Mouse (Mus musculus) intestine, embryonic 16.5 days (tissue): Measurements from ENCODE around the gene Tlx3. TPM values are rescaled to one million over a fixed set of nuclear protein-coding genes. Genes with fewer than 3 reads are reported as not detected.
A peak's percentile ranks its signal among the peaks of the same experiment; 100 is the strongest.

Experiments
- ATAC-seq: fragments of 200-750 bp; cut with Nextera tagmentation; 2 replicates; pipeline ENCODE4 v1.8.0; 2017; ENCODE audit warnings: moderate TSS enrichment, moderate library complexity
- H3K27ac ChIP-seq: fragments of 300-500 bp; sonication (generic); 2 replicates; pipeline ENCODE4 v1.5.1; 2014; ENCODE audit warnings: mild to moderate bottlenecking, low read length
- H3K27me3 ChIP-seq: fragments of 300-500 bp; sonication (generic); replicated peaks from 2 replicates; pipeline ENCODE4 v1.6.1; 2014; ENCODE audit warnings: low read length, control low read depth, mixed read lengths; ENCODE audit not compliant: control insufficient read depth, insufficient read depth
- H3K36me3 ChIP-seq: fragments of 300-500 bp; sonication (generic); 2 replicates; pipeline ENCODE4 v1.6.1; 2014; ENCODE audit warnings: low read length, control low read depth; ENCODE audit not compliant: control insufficient read depth, insufficient read depth
- H3K4me1 ChIP-seq: fragments of 300-500 bp; sonication (generic); 2 replicates; pipeline ENCODE4 v1.6.1; 2014; ENCODE audit warnings: low read length, control low read depth, mixed read lengths; ENCODE audit not compliant: control insufficient read depth, insufficient read depth
- H3K4me2 ChIP-seq: fragments of 300-500 bp; sonication (generic); 2 replicates; pipeline ENCODE4 v1.6.1; 2014; ENCODE audit warnings: low read depth, low read length, control low read depth
- H3K4me3 ChIP-seq: fragments of 300-500 bp; sonication (generic); 2 replicates; pipeline ENCODE4 v1.5.1; 2014; ENCODE audit warnings: mild to moderate bottlenecking, low read length
- H3K9ac ChIP-seq: fragments of 300-500 bp; sonication (generic); 2 replicates; pipeline ENCODE4 v1.6.1; 2014; ENCODE audit warnings: low read depth, low read length
- H3K9me3 ChIP-seq: fragments of 300-500 bp; sonication (generic); 2 replicates; pipeline ENCODE4 v1.6.1; 2016; ENCODE audit warnings: low read length, control low read depth; ENCODE audit not compliant: control insufficient read depth
- WGBS: fragments of 180-500 bp; shearing (Covaris S2); extraction: QIAGEN DNeasy Blood & Tissue Kit; methylation state at CpG from one replicate; pipeline ENCODE4 v1.1.7; 2014; 5-methylcytosine and 5-hydroxymethylcytosine counted together
- polyA plus RNA-seq: library from polyadenylated mRNA; unstranded; fragments of >200 nt; fragmentation: Nextera tagmentation; extraction: Ambion mirVana; gene quantifications from 2 replicates; pipeline ENCODE4 v1.2.1, GENCODE M21; 2015

The Tlx3 gene
- polyA plus RNA-seq, 1 experiment from 2014 or later = not detected

DNA sequence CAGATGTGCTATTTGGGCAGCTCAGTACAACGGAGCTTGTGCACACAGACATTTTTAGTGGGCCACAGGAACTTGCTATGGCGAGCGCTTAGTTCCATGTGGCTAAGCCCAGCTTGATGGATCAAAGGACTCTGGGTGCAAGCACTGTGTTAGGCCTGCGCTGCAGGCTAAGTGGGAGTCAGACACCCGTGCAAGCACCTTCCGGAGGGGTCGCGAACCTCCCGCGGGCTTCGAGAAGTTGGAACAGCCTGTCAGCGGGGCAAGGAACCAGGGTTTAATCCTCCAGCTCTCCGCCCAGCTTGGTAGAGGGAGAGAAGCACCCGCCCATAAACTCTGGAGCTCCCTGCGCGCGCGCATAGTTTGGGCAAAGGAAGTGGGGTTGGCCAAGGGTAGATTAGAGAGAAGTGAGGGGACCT, 22.7 kb downstream of the Tlx3 start:
- no peak for ATAC-seq
- peak overlapping the region; percentile 32 for H3K4me2 ChIP-seq

DNA sequence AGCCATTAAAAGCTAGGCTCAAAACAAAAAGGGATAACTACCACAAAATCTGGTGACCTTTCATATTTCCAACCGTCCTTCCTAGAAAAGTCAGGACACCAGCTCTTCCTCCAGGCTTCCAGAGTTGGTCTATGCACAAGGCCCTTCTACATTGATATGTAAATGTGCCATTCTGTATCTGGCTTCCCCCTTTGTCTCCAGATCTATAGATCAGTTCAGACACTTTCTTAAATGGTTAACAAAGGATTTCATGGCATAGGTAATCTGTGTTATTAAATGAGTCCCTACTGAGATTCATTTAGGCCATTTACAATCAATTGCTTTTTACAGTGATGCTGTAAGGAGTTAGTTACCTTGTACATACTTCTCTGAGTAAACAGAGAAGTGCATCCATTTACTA, 23.6 kb downstream of the Tlx3 start:
- no peak for ATAC-seq
- no peak overlapping the region for H3K4me2 ChIP-seq
- no peaks in the 10 kb centered on the region for H3K36me3 ChIP-seq
- H3K27ac ChIP-seq = no peak overlapping the region
- no peaks in the 10 kb centered on the region for H3K4me1 ChIP-seq
- 65% methylated on average over 1 of the region's 1 CpGs for WGBS
- no peak overlapping the region for H3K4me3 ChIP-seq
- no peaks in the 10 kb centered on the region for H3K9me3 ChIP-seq
- H3K27me3 ChIP-seq = 0 out of 2 replicates have a peak, but pooled peaks cover 8% of the 10 kb centered on the region
- H3K9ac ChIP-seq = no peak overlapping the region

More for the DNA sequence above, 22.7 kb downstream of the Tlx3 start:
- H3K36me3 ChIP-seq = no peaks in the 10 kb centered on the region
- 0 out of 2 replicates have a peak, but pooled peaks cover 8% of the 10 kb centered on the region for H3K27me3 ChIP-seq
- H3K9me3 ChIP-seq = no peaks in the 10 kb centered on the region
- WGBS = 5% methylated on average over 18 of the region's 18 CpGs
- H3K4me1 ChIP-seq = no peaks in the 10 kb centered on the region
- H3K27ac ChIP-seq = no peak overlapping the region
- no peak overlapping the region for H3K9ac ChIP-seq
- peak overlapping the region; percentile 19; the same call in 1 of the 2 replicates for H3K4me3 ChIP-seq

DNA sequence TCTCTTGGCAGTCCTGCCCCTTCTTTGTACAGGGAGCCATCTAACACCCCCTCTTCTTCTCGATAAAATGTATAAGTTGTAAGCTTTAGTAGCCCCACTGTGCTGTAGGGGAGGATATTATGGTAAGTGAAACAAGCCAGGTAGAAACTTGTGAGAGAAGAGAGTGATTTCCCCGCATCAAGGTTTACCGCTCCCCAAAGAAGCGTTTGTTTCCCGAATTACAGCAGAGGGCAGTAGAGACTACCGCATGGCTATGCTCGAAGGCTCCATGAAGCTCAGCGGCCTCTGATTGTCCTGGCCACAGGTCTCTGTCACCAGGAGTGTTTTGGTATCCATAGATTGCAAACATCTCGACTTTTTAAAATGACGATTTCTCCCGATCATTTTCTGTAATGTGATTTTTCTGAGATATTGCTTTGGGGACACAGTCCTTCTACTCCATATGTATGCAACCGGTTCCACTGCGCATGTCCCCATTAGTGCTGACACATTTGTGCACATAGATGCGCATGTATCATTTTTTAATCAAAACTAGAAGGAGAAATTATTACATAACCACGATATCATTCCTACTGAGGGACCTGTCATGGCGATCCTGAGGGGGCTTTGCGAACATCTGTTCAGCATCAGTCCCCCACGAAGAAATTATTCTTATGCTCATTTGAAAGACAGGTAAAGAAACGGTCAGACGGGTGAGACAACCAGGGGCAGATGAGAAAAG, 26.7 kb downstream of the Tlx3 start:
- Histone ChIP-seq H3K9ac (no peak overlapping the region), H3K9me3 (no peaks in the 10 kb centered on the region), H3K4me3 (no peak overlapping the region), H3K4me2 (no peak overlapping the region), H3K4me1 (no peaks in the 10 kb centered on the region), H3K27me3 (0 out of 2 replicates have a peak, but pooled peaks cover 8% of the 10 kb centered on the region), H3K27ac (no peak overlapping the region), H3K36me3 (no peaks in the 10 kb centered on the region)
- ATAC-seq = no peak
- WGBS = 32% methylated on average over 20 of the region's 20 CpGs

DNA sequence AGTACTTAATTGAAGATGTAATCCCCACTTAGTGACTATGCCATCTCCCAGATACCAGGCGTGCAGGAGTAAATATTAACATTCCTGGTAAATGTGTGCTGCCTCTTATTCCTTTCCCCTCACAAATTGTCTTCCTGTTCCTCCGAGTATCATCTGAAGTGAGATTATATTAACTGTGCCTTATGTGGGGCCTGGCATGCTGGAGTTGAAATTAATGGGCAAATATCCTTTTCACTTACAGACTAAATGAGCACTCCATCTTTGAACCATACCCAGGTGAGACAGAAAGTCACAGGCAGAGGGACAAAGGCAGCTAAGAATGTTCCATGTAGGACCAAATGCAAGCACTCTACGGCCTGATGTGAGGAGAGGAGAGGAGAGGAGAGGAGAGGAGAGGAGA, 27.6 kb downstream of the Tlx3 start:
- 0 out of 2 replicates have a peak, but pooled peaks cover 4% of the 10 kb centered on the region for H3K27me3 ChIP-seq
- H3K9me3 ChIP-seq = no peaks in the 10 kb centered on the region
- 43% methylated on average over 2 of the region's 3 CpGs for WGBS
- H3K9ac ChIP-seq = no peak overlapping the region
- H3K36me3 ChIP-seq = no peaks in the 10 kb centered on the region
- H3K4me1 ChIP-seq = no peaks in the 10 kb centered on the region
- ATAC-seq = no peak
- no peak overlapping the region for H3K4me3 ChIP-seq
- H3K27ac ChIP-seq = no peak overlapping the region
- no peak overlapping the region for H3K4me2 ChIP-seq

DNA sequence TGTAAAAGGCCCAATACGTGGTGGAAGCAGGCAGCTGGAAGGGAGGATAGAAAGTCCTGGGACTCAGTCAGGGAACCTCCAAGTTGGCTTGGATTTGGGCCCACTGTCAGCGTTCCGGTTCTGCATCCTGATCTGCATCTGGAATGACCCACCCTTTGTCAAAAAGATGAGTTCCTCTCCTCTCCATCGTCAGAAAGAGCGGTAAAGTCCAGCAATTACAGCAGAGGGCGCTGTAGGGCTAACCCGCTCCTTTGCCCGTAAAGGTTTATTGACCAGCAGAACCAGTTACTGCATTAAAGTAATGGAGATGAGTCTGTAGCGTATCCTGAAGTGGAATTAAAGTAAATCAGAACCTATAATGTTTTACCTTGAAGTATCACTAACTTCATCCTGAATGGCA, 32.9 kb downstream of the Tlx3 start:
- WGBS = 14% methylated on average over 9 of the region's 9 CpGs
- ATAC-seq = no peak
- Histone ChIP-seq H3K4me3 (no peak overlapping the region), H3K4me1 (no peaks in the 10 kb centered on the region), H3K27me3 (no peaks in the 10 kb centered on the region; the same call in 1 of the 2 replicates), H3K9ac (no peak overlapping the region), H3K9me3 (no peaks in the 10 kb centered on the region), H3K27ac (no peak overlapping the region), H3K36me3 (no peaks in the 10 kb centered on the region), H3K4me2 (no peak overlapping the region)

DNA sequence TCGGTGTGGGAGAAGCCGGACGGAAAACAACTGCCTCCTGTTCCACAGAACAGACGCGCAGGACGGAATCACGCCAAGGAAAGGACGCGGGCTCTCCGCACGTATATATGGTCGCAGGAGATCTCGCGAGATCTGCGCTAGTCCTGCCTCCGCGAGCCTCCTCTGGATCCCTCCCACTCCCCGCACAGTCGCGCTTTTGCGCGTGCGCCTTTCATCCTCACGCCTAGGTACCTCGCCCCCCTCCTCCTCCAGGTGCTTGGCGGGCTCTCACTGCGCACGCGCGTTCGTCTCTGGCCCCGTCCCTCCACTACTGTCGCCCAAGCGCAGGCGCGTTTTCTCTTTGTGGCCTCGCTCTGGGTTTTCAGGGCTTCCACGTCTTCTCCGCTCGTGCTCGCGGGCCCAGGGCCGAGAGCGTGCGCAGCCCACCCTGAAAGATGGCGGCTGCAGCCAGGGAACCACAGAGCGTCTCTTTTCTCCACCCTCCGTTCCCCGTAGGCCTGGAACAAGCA, 40.3 kb downstream of the Tlx3 start, which contains the start of gene Npm1:
Gene Npm1, minus strand, starts transcription at position 209 of the 509 bp plus-strand sequence.
- Histone ChIP-seq H3K27me3 (no peaks in the 10 kb centered on the region), H3K27ac (peak within 1 kb of the TSS; percentile 84), H3K4me3 (peak within 1 kb of the TSS; percentile 87), H3K9ac (peak within 1 kb of the TSS; percentile 94), H3K9me3 (no peaks in the 10 kb centered on the region), H3K4me2 (peak within 1 kb of the TSS; percentile 83), H3K36me3 (no peaks in the 10 kb centered on the region), H3K4me1 (peaks cover 4% of the 10 kb centered on the region; the same call in 1 of the 2 replicates)
- 2% methylated on average over 49 of the region's 49 CpGs for WGBS
- ATAC-seq = peak; percentile 97

GRCm38 (mm10) chr11:33162211-33162997, 41.0 kb downstream of the Tlx3 start:
- Histone ChIP-seq H3K4me1 (peaks cover 4% of the 10 kb centered on the region; the same call in 1 of the 2 replicates), H3K36me3 (no peaks in the 10 kb centered on the region), H3K4me2 (peak overlapping the region; percentile 83), H3K4me3 (peak overlapping the region; percentile 87), H3K9me3 (no peaks in the 10 kb centered on the region), H3K9ac (peak overlapping the region; percentile 94), H3K27ac (peak overlapping the region; percentile 49), H3K27me3 (no peaks in the 10 kb centered on the region)
- ATAC-seq = peak; percentile 51
- WGBS = 2% methylated on average over 49 of the region's 53 CpGs

- Histone ChIP-seq H3K4me1 (peaks cover 4% of the 10 kb centered on the region; the same call in 1 of the 2 replicates), H3K27me3 (no peaks in the 10 kb centered on the region), H3K4me3 (no peak overlapping the region), H3K27ac (no peak overlapping the region), H3K9ac (no peak overlapping the region), H3K4me2 (no peak overlapping the region), H3K36me3 (no peaks in the 10 kb centered on the region), H3K9me3 (no peaks in the 10 kb centered on the region)
- no peak for ATAC-seq
- WGBS = 90% methylated on average over 3 of the region's 3 CpGs
Measured at GRCm38 (mm10) chr11:33159741-33160140, 43.6 kb downstream of the Tlx3 start.
